8 mouse cellular contexts compared by ENCODE assay signal in the genomic region with DNA sequence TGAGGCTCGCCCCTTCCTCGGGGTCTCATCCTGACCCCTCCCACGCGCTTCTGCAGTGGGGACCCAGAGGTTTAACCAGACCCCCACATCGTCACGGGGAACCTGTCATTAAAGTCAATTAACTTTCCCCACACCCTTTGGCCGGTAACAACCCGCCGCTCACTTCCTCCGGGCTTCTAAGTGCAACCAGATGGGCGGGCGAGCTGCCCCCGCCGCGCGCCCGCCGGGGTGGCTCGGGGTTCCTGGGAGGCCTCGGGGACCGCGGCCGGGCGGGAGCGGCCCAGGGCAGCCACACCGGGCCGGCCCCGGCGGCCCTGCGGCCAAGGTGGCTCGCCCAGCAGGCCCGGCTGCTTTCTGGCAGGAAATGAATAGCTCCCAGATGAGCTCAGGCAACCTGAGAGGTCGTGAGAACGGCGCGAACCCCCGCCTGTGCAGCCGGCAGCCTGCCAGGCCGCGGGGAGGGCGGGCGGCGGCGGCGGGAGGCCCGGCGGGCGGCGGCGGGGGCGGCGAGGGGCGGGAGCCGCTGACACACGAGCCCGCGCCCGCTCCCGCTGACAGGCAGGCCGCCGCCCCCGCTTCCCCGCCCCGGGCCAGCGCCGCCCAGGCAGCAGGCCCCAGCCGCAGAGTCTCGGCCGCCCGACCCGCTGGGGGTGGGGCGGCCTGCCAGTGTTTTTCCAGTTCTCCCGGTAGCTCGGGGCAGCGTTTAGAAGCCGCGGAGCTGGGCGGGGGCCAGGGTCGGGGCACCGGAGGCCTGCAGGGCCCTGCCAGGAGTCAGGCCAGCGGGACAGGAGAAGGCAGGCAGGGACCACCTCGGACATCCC. TPM values are rescaled to one million over a fixed set of nuclear protein-coding genes. Genes with fewer than 3 reads are reported as not detected.
DNase-seq lines count a peak whose midpoint lies in the region; ATAC-seq and TF ChIP-seq lines count a peak whose summit lies in the region.

No protein-coding gene starts in this region.

- H3K4me2 ChIP-seq in midbrain, postnatal 0 days (ENCODE audit: low read depth, low read length, poor library complexity, severe bottlenecking): peak overlapping the region; percentile 97

- peak; percentile 68 for DNase-seq in layer of hippocampus, adult 11-12 months (ENCODE audit: low spot score)
- DNase-seq in layer of hippocampus, adult 9-10 months (ENCODE audit: low spot score): no peak
- DNase-seq in embryo, embryonic 9.5 days (ENCODE audit: extremely low spot score): peak; percentile 86
- peak; percentile 87 to 93 for DNase-seq in heart, adult 18-20 months
- peak; percentile 90 for DNase-seq in kidney, adult 18-20 months
- DNase-seq in liver: peak; percentile 83
- peak; percentile 64 for DNase-seq in midbrain, postnatal 0 days (ENCODE audit: low spot score)
- peak; percentile 65 for DNase-seq in splenic B cell, adult 2 months (ENCODE audit: low read depth, low spot score)

- H3K36me3 ChIP-seq in midbrain, postnatal 0 days (ENCODE audit: insufficient read depth, low read length): no peaks in the 10 kb centered on the region
- H3K36me3 ChIP-seq in splenic B cell, adult 2 months (ENCODE audit: control insufficient read depth, insufficient read depth, low read length, poor library complexity, severe bottlenecking): no peaks in the 10 kb centered on the region

- peak overlapping the region; percentile 55 for H3K9ac ChIP-seq in midbrain, postnatal 0 days (replicated peaks; ENCODE audit: low read length, poor library complexity, severe bottlenecking)

- no peak for TF ChIP-seq CTCF in midbrain, postnatal 0 days (IDR thresholded peaks at IDR 0.05)

- peaks cover 24% of the 10 kb centered on the region for H3K27me3 ChIP-seq in midbrain, postnatal 0 days (ENCODE audit: insufficient read depth, low read length)
- no peaks in the 10 kb centered on the region for H3K27me3 ChIP-seq in splenic B cell, adult 2 months (ENCODE audit: control insufficient read depth, insufficient read depth, low read length, poor library complexity, severe bottlenecking)

- ATAC-seq in midbrain, postnatal 0 days (ENCODE audit: low FRiP score): peak; percentile 57

- peak overlapping the region; percentile 50 for H3K4me3 ChIP-seq in midbrain, postnatal 0 days (ENCODE audit: low read depth, low read length)

- no peaks in the 10 kb centered on the region for H3K4me1 ChIP-seq in midbrain, postnatal 0 days (ENCODE audit: insufficient read depth, low read length)

- peak overlapping the region; percentile 18; the same call in 1 of the 2 replicates for H3K27ac ChIP-seq in midbrain, postnatal 0 days (ENCODE audit: low read depth, low read length)

- under 1% methylated on average over 54 of the region's 82 CpGs for WGBS in midbrain, postnatal 0 days

- no peaks in the 10 kb centered on the region for H3K9me3 ChIP-seq in midbrain, postnatal 0 days (ENCODE audit: low read length)

RNA-seq across cellular contexts. Expression of gene Hes1, which starts 6.0 kb away (rescaled TPM):
- 10 to 100 TPM; 14.8 to 18.7 TPM for total RNA-seq in heart, adult 18-20 months (2021)
- total RNA-seq in midbrain, postnatal 0 days (2014; rRNA removed): 10.2 and 10.3 TPM in 2 replicates
- 9.2 and 13.0 TPM in 2 replicates for polyA plus RNA-seq in midbrain, postnatal 0 days (2015; fragmentation: Nextera tagmentation; extraction: Ambion mirVana)
